Mouse (Mus musculus): ENCODE measurements around the gene St6galnac3.

The St6galnac3 gene

DNA sequence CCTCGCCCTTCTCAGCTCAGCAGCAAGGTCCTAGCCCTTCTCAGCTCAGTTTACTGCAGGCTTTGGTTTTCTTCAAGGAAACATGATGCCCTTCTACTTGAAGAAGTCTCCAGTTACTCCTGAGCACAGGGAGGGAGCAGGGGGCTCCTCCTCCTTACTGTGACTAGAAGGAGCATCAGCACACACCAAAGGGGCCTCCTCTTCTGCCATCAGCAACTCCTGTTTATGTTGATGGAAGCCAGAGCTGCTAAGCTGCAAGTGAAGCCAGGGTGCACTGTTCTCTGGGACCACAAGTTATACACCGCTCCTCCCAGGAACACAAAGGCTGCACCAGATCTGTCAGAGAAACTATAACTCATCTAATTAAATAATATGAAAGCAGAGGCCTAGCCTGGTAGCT, 34.4 kb downstream of the St6galnac3 start:
- DNase-seq (ENCODE audit: low spot score in 2 of 2) = no peak

DNA sequence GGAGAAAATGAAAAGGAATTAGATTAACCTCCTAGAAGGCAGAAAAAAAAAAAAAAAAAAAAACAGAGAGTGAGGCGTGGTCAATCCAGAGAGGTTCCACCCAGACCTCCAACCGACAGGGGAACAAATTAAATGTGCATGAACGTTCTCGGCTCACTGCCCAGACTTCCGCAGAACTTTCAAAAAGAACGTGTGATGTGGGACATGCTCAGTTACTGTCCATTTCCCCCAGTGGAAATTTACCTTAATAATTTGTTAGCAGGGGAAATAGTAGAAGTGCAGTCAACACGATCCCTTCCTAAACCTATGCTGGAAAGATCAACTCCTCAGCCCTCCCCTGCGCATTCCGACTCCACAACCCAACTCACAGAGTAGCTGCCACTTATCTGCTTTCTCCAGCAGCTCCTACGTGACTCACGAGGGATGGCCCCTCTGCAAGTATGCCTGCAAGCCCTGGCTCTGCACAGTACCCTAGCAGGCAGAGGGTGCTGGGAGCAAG, 35.1 kb downstream of the St6galnac3 start:
- DNase-seq (ENCODE audit: low spot score in 2 of 2) = peak; percentile 24 to 30

DNA sequence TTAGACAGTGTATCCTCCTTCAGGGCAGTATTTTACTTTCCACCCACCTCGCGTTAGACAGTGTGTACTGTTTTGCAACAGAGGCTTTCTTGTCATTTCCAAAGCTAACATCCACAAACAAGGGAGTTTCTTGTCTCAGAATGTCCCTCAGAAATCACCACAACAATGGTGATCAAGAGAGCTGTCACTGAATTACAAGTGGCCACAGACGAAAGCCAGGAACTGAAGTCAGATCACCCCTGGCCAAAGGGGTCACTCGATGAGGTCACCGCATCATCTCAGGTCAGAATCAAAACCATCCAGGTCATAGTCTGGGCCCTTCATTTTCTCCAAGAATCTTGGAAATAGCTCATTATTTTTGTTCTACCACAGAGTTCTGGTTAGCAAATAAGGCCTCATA, 37.1 kb downstream of the St6galnac3 start:
- DNase-seq (ENCODE audit: low spot score in 2 of 2) = no peak

DNA sequence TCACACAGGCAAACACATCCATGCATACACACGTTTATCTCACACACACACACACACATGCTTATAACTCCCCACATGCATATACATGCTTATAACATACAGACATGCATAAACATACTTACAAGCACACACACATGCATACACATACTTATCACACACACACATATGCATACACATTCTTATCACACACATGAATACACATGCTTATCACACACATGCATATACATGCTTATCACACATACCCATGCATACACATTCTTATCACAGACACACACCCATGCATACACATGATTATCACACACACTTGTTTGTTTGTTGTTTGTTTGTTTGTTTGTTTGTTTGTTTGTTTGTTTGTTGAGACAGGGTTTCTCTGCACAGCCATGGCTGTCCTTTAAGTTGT, 40.1 kb downstream of the St6galnac3 start:
- no peak for DNase-seq (ENCODE audit: low spot score in 2 of 2)

DNA sequence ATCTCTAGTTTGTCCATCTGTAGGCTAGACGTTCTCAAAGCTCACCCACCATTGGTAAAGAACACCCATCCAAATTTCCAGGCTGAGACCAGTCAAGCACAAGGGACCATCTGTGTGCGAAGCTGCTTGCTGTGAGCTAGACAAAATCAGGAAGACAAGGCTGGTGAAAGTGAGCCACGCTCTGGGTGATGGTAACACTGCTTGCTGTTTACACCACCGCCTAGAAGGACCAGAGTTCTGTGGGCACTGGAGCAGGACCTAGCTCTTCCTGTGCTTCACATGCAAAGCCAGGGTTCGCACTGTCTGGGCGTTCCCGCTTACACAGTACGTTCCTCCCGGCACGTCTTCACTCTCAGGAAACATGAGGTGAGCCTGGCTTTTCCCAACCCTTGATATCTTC, 42.7 kb downstream of the St6galnac3 start:
- peak; percentile 56 to 58 for DNase-seq (ENCODE audit: low spot score in 2 of 2)

DNA sequence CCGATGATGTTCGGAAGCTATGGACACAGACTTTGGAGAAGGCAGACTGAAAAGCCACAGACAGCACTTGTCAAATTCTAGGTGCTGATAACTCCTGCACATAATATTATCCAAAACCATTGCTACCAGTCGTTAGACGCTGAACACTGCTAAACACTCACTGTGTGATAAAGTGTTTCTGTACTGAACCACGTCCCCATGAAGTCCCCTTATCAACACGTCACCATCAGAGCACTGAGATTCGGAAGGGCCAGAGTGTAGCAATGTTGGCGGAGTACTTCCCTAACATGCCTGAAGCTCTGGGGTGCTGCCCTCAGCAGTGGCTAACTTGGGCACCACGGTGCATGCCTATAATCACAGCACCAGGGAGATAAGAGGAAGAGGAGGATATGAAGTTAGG, 43.3 kb downstream of the St6galnac3 start:
- no peak for DNase-seq (ENCODE audit: low spot score in 2 of 2)

DNA sequence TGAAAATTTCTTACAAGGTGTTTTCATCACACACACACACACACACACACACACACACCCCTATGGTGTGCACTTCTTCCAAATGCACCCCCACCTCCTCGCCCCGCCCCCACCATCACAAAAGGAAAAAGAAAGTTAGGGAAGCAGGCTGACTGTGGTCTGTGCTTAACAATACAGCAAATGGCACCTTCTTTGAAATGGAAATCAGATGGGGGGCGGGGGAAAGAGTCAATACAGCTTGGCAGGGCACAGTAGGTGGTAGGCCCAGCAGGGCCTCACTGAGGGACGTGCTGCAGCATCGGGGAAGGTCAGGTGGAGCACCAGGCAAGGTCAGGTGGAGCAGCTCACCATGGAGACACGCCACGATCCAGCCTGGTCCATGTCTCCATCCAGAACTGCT, 49.1 kb downstream of the St6galnac3 start:
- DNase-seq (ENCODE audit: low spot score in 2 of 2) = no peak

DNA sequence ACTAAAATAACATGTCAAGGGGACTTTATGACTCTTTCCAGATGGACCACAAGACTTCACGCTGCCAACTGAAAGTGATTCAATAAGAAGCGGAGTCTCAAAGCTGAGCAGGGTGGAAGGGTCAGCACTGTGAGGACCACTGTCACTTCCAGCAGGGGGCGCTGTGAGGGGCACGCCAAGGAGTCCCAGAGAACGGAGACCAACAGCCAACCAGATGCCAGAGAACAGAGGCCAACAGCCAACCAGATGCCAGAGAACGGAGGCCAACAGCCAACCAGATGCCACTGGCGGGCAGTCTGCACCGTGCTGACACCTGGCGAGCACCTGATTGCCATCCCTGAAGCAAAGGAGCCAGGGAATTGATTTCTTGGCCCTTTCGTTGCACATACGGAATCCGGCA, 49.9 kb downstream of the St6galnac3 start:
- DNase-seq (ENCODE audit: low spot score in 2 of 2) = peak in 1 of 2 experiments; percentile 16

DNA sequence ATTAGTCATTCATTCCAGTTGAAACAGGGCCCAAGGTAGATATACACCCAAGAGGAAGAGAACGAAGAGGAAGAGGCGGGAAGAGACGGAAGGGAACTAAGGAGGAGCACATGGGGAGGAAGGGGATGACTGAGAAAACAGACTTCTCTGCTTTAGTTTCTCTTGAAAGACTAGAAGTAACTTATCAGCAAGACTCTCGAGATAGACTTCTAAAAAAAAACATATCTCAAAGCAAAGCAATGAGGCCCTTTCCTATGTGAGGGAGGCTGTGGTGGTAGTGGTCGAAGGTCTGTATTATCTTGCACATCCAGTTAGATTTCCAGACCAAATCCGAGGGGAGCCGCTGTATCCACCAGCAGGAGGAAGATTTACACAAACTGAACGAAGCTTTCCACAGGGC, 50.6 kb downstream of the St6galnac3 start:
- no peak for DNase-seq (ENCODE audit: low spot score in 2 of 2)

DNA sequence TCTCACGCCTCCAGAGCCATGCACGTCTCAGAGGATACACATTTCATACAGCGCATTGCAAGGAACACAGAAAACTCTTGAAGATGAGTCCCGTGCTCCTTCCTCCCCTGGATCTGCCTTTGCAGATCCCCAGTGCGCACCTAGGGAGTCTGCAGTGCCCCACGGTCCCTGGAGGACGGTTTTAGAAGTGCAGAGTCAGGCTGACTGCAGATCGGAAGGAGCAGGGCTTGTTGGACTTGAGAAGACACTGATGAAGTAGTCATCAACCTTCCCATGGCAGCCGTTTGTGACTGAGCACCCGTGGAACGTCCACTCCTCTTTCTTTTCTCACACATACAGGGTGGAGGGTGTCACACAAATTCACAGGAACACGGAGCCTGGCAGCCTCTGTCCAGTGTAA, 51.5 kb downstream of the St6galnac3 start:
- DNase-seq (ENCODE audit: low spot score in 2 of 2) = no peak

DNA sequence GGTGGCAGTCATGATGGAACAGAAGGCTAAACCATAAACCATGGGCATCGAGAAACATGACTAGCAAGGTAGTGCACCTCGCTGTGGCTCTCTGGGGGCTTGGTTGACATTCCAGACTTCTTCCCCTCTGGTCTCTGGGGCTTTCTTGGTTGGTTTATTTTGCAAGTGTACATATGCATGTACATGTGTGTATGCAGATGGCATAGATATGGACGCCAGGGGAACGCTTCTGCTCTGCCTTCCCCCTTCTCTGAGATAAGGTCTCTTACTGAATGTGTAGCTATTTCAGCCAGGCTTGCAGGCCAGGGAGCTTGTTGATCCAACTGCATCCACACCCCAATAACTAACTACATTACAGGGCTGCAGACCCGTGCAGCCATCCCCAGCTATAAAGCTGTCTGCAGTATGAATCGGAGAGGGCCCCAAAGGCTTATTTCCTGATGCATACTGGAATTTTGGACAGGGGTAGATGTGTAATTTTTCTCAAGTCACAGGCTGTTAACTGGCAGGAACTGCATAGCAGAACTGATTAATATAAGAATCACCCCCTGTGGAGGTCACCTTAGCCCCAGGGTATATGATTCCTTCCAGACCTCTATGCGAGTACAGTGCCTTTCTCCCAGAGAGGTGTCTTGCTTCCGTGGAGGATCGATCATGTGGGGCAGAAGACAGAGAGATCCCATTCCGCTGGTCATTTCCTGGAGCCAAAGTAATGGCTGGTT, 53.9 kb downstream of the St6galnac3 start:
- no peak for DNase-seq (ENCODE audit: low spot score in 2 of 2)

DNA sequence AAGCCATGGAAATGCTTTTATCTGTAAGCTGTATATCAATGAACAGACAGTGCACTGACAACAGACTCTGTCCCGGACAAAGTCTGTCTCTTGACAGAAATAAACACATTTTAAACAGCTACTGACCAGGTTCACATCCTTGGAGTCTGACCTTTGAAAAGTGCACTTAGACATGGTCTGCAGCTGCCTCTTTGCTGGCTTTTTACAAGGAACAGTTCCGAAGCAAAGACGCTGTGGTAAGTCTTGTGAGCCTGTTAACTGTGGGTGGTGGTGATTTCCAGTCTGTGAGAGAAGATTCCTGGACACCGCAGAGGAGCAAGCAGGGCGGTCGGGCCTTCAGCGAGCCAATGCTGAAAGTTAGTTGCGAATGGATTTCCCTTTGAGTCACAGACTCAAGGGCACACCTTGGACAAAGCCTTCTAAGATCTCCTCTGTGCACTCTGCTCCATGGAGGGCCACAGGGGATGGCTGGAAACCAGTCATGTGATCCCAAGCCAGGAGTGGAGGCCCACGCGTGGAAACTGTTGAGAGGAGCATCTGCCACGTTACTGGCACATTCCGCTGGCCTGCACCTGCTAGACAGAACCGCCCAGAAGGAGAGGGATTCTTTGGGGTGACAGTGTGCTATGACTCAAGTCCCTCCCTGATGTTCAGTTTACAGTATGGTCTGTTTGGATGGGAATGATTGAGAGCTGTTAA, 55.1 kb downstream of the St6galnac3 start:
- DNase-seq (ENCODE audit: low spot score in 2 of 2) = no peak

DNA sequence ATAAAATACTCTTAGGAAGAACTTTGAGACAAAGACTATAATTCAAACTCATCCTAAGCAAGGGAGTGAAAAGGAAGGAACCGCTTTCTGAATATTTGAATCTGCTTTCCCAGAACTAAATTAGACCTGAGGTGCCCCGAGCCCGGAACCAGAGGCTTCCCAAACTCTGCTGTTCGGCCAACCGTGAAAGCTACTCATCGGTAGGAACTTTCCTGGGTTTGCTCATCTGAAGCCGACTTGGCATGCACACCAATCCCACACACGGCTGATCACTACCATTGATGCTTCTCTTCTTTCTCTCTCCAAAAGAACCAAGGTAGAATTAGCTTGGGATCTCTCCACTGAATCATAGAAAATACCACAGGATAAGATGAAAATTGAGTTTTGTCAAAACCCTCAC, 55.6 kb downstream of the St6galnac3 start:
- no peak for DNase-seq (ENCODE audit: low spot score in 2 of 2)

DNA sequence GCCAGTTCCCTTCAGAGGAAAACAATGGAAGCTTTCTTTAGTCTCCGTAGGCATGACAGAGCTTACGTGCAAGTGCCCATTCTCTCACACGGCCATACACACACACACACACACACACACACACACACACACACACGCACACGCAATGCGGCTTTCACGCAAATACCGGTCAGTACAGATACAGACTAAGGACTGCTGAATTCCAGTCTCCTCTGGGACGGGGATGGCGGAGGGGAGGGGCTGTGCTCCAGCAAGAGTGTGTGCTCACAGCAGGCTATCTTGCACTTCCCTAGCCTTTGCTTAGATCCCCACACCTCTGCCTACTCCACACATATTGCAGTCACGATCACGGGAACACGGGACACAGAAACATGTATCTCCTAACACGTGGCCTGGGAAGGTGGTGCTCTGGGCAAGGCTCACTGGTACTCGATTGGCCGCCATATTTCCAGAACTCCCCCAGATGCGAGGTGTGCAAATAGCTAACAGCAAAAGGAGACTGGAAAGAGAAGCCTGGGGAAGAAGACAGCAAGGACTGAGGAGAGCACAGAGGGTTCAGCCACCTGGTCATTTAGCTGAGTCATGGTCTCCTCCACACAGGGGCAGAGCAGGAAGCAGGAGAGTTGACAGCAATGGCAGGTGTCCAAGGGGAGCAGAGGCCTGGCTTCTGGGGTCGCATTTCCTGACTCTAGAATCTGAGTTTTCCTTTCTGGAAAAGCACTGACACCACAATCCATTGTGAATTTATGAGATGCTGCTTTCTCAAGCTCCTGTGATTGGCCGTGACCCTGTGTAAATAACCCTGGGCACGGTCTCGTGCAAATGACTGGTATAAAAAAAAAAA, 56.3 kb downstream of the St6galnac3 start:
- DNase-seq (ENCODE audit: low spot score in 2 of 2) = no peak

DNA sequence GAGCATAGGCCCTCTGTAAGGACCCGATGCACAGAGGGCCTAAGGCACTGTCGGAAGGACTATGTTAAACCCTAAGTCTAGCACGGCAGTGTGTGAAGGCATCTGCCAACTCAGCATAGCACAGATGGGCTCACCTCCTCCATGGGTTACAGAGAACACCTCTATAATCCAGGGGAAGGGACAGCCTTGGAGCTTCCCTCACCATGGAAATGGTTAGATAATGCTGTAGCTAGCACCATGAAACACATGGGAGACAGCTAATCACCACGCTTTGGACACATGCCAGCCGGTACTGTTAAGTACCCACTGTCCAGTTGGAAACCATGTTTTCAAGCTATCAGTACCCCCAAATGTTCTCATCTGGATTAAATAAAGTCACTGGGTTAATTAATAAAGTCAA, 60.3 kb downstream of the St6galnac3 start:
- no peak for DNase-seq (ENCODE audit: low spot score in 2 of 2)

DNA sequence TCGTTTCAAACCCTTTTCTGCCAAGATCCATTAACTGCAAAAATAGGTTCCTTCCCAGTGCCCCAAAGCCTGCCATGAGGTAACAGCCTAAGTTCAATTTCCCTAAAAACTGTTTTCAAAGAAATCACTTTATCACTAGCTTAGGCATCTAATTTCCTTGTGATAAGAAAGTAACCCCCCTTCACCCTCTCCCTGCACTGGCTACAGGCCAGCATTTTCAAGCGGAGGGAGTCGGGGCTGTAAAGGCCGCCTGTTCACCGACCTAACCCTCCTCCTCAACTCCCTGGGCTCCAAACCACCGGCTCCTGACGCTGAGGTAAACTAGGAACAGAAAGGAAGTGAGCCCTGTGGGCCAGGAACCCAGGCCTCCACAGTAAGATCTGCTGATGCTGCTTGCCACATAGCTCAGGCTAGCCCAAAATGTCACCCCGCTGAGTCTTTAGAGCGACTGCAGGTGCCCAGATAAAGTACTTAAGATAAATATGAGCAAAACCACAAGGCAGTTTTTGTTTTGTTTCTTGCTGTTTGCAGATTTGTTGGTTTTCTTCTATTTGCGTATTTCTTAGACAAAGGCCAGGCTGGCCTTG, 61.0 kb downstream of the St6galnac3 start:
- no peak for DNase-seq (ENCODE audit: low spot score in 2 of 2)

DNA sequence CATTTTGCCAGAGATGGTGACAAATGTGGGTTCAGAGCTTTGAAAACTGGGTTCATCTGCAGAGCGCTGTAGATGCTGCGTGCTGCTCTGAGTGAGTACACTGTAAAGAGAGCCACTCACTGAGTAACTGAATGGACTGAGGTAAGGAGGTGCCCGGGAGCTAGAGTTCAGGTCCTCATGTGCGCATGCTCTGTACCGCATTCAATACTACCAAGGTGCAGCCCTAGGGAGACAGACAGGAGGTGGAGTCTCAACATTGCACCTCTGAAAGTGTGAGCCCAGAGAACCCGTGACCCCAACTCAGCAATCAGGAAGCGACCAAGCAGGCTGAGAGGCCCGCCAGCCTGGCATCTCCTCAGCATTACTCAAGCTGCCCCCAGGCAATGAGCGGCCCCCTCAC, 62.2 kb downstream of the St6galnac3 start:
- DNase-seq (ENCODE audit: low spot score in 2 of 2) = no peak

DNA sequence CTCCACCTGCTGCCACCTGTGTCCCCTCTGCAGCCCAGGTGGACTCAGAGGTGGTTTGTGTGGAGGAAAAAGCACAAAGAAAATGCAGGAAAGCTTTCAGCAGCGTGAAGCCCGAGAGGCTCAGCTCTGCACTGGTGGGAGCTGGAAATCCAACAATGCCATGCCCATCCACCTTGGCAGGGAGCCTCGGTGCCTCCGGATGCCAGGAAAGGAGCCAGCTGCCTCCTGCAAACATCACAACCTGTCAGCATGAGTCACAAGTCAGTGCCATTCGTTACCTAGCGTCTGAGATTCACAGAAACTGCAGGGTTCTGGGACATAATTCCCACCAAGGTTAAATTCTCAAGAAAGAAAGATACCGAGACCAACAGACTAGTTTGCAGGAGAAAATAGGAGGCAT, 63.0 kb downstream of the St6galnac3 start:
- no peak for DNase-seq (ENCODE audit: low spot score in 2 of 2)

DNA sequence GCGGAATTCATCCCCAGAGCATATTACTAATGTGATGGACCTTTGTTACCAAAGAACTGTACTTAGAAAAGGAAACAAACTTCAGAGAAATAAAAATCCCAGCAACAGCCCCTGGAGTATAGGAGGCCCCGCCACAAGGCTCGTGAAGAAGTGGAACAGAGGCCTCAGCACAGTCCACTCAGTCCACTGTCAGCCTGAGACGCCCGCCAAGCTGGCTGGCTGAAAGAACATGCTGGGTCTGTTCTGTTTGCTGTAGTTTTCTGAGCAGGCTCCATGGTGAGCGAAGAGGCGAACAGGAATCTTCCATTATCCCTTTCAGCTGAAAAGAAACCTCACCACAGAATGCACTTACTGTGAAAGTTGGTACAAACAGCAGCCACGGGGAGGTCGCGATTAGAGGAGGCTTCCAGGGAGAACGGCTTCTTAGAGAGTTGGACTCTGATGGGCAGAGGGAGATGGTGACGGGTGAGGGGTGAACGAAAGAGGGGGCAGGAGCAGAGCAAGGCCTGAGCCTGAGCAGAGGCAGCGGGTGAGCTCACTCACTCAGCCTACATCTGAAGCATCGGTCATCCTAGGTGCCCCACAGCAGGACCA, 65.3 kb downstream of the St6galnac3 start:
- DNase-seq (ENCODE audit: low spot score in 2 of 2) = no peak

DNA sequence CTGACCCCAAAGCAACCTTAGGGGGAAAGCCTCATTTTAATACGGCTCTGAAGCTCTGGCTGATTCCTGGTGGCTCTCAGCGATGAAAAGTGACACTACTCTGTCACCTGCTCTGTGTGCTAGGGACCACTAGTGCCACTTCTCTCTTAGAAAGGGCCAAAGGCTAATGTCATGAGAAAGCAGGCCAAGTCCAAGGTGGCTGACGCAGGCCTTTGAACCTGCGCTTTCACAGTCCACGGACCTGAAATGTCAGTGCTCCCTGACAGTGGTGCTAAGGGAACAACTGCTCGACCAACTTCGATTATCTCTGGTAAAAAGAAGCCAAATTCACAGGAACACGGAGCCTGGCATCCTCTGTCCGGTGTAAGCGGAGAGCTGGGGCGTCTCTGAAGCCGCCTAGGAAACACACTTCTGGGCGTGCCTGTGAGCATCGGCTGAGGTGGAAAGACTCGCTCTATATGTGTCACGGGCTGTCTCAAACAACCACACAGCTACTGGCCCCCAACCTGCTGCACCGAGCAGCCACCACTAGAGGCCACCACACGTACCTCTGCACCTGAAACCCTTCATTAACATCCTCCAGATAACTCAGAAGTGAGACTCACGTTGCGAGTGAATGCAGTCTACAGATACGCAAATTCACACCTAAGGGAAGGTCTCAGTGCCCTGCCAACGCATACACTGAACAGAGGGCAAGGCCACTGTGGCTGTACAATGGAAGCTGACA, 66.8 kb downstream of the St6galnac3 start:
- peak in 1 of 2 experiments; percentile 22 for DNase-seq (ENCODE audit: low spot score in 2 of 2)

DNA sequence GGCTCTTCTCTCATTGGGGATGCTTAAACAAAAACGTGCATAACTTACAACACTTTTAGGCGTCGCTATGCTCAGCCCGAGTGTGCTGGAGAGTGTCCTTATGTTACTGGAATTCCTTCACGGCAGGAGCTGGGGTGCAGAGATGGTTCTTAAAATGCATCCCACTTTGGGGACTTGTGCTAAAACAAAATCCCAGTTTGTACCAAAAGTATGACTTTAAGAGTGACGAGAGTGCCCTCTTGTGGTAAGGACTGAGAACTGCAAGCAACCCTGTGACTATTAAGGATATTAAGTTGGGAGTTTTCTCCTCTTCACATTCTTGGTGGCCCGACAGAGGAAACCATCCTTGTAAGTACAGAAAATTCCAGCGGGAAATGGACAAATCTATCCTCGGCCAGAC, 69.9 kb downstream of the St6galnac3 start:
- DNase-seq (ENCODE audit: low spot score in 2 of 2) = peak in 1 of 2 experiments; percentile 11
